Mouse (Mus musculus) left cerebral cortex, adult 2 months (tissue): Measurements from ENCODE around the gene Dtnb. TPM values are rescaled to one million over a fixed set of nuclear protein-coding genes. Genes with fewer than 3 reads are reported as not detected.

Source experiments
- DNase-seq, 2 experiments: peaks; one replicate each; pipeline ENCODE4 v3.0.0; 2021 to 2022; ENCODE audit warnings: low spot score in 2 of 2, mixed read lengths in 1 of 2; ENCODE audit errors: extremely low spot score in 1 of 2
- H3K27ac ChIP-seq: fragments of 200-600 bp; 2 replicates; pipeline ENCODE4 v1.8.1; 2022
- H3K4me3 ChIP-seq: fragments of 200-600 bp; 2 replicates; pipeline ENCODE4 v1.8.1; 2022
- CTCF ChIP-seq: fragments of 200-600 bp; IDR thresholded peaks from 2 replicates; pipeline ENCODE4 v1.8.1; 2022; ENCODE audit warnings: antibody characterized with exemption, mild to moderate bottlenecking, moderate library complexity
- intact Hi-C: fragments of 180-260 bp; cut with DNase I; formaldehyde crosslinking; loops from one replicate; pipeline ENCODE4 v1.15.1; 2025
- total RNA-seq, 2 experiments: library from RNA; stranded (reverse); gene quantifications; 2 replicates each; pipeline ENCODE4 v1.2.3; 2021

The Dtnb gene
- total RNA-seq, 2 experiments from 2014 or later, result 106 to 115 TPM

- Histone ChIP-seq H3K4me3 (no peak overlapping the region), H3K27ac (no peak overlapping the region)
- TF ChIP-seq CTCF, result no peak
- intact Hi-C loops, result no loop called here
- no peak for DNase-seq
Observed at GRCm38 (mm10) chr12:3746369-3746768, 174.2 kb downstream of the Dtnb start.

GRCm38 (mm10) chr12:3747583-3747982 is 175.4 kb downstream of the Dtnb start:
- Histone ChIP-seq H3K27ac (no peak overlapping the region), H3K4me3 (no peak overlapping the region)
- no peak for TF ChIP-seq CTCF
- intact Hi-C loops, result no loop called here
- no peak for DNase-seq

GRCm38 (mm10) chr12:3755522-3755921 is 183.3 kb downstream of the Dtnb start:
- no peak for TF ChIP-seq CTCF
- Histone ChIP-seq H3K27ac (no peak overlapping the region), H3K4me3 (no peak overlapping the region)
- no peak for DNase-seq
- intact Hi-C loops, result no loop called here

- DNase-seq, result no peak
- intact Hi-C loops, result no loop called here
- TF ChIP-seq CTCF, result no peak
- H3K27ac ChIP-seq, result no peak overlapping the region
- H3K4me3 ChIP-seq, result no peak overlapping the region
Observed at GRCm38 (mm10) chr12:3756216-3756615, 184.0 kb downstream of the Dtnb start.

GRCm38 (mm10) chr12:3758127-3758526 is 185.9 kb downstream of the Dtnb start:
- no peak overlapping the region for H3K27ac ChIP-seq
- TF ChIP-seq CTCF, result no peak
- no peak overlapping the region for H3K4me3 ChIP-seq
- DNase-seq, result no peak
- intact Hi-C loops, result no loop called here

GRCm38 (mm10) chr12:3759419-3759818 is 187.2 kb downstream of the Dtnb start:
- peak; percentile 43 for TF ChIP-seq CTCF
- intact Hi-C loops, result no loop called here
- no peak for DNase-seq
- Histone ChIP-seq H3K27ac (peak overlapping the region; percentile 42), H3K4me3 (no peak overlapping the region)

- TF ChIP-seq CTCF, result no peak
- intact Hi-C loops, result no loop called here
- no peak for DNase-seq
- Histone ChIP-seq H3K4me3 (no peak overlapping the region), H3K27ac (peak overlapping the region; percentile 45; the same call in 1 of the 2 replicates)
Observed at GRCm38 (mm10) chr12:3760876-3761590, 188.9 kb downstream of the Dtnb start.

GRCm38 (mm10) chr12:3761591-3762295 is 189.6 kb downstream of the Dtnb start:
- TF ChIP-seq CTCF, result no peak
- intact Hi-C loops, result no loop called here

GRCm38 (mm10) chr12:3764191-3764804 is 192.1 kb downstream of the Dtnb start:
- no peak overlapping the region for H3K4me3 ChIP-seq
- no peak for DNase-seq
- intact Hi-C loops, result no loop called here
- no peak for TF ChIP-seq CTCF
- H3K27ac ChIP-seq, result no peak overlapping the region

More at GRCm38 (mm10) chr12:3761591-3762295, 189.6 kb downstream of the Dtnb start:
- H3K27ac ChIP-seq, result peak overlapping the region; percentile 37; the same call in 1 of the 2 replicates
- no peak overlapping the region for H3K4me3 ChIP-seq
- DNase-seq, result no peak

- no peak for TF ChIP-seq CTCF
Observed at GRCm38 (mm10) chr12:3767360-3767759, 195.2 kb downstream of the Dtnb start.

GRCm38 (mm10) chr12:3768391-3768790 is 196.2 kb downstream of the Dtnb start:
- no peak overlapping the region for H3K27ac ChIP-seq
- DNase-seq, result no peak
- intact Hi-C loops, result no loop called here

More at GRCm38 (mm10) chr12:3767360-3767759, 195.2 kb downstream of the Dtnb start:
- Histone ChIP-seq H3K27ac (no peak overlapping the region), H3K4me3 (no peak overlapping the region)
- no peak for DNase-seq
- intact Hi-C loops, result no loop called here

GRCm38 (mm10) chr12:3770546-3770945 is 198.4 kb downstream of the Dtnb start:
- intact Hi-C loops, result no loop called here
- DNase-seq, result no peak
- TF ChIP-seq CTCF, result no peak
- Histone ChIP-seq H3K27ac (peak overlapping the region; percentile 55), H3K4me3 (no peak overlapping the region)

More at GRCm38 (mm10) chr12:3768391-3768790, 196.2 kb downstream of the Dtnb start:
- TF ChIP-seq CTCF, result no peak
- H3K4me3 ChIP-seq, result no peak overlapping the region
